Mouse (Mus musculus) thymus, adult 2 months (tissue): ENCODE data around the gene Actg1. TPM values are rescaled to one million over a fixed set of nuclear protein-coding genes. Genes with fewer than 3 reads are reported as not detected.
"Not testable (repeated sequence)": the region's sequence is repeated elsewhere in the genome, so short reads cannot be mapped to it uniquely, and the experiment has no call there.

Experiments
- DNase-seq: peaks from one replicate; pipeline ENCODE4 v3.0.0; 2021
- H3K27ac ChIP-seq: fragments of 200-500 bp; 2 replicates; pipeline ENCODE4 v1.5.1; 2012; ENCODE audit warnings: low read length, control low read depth; ENCODE audit not compliant: control insufficient read depth, insufficient read depth
- H3K27me3 ChIP-seq: fragments of 200-500 bp; 2 replicates; pipeline ENCODE4 v1.6.1; 2012; ENCODE audit warnings: mild to moderate bottlenecking, low read length, moderate library complexity, mixed read lengths; ENCODE audit not compliant: control insufficient read depth, insufficient read depth
- H3K36me3 ChIP-seq: fragments of 200-500 bp; 2 replicates; pipeline ENCODE4 v1.6.1; 2012; ENCODE audit warnings: mild to moderate bottlenecking, low read length, moderate library complexity; ENCODE audit not compliant: control insufficient read depth, insufficient read depth
- H3K4me1 ChIP-seq: fragments of 200-500 bp; replicated peaks from 2 replicates; pipeline ENCODE4 v1.6.1; 2012; ENCODE audit warnings: low read length; ENCODE audit not compliant: control insufficient read depth, insufficient read depth
- H3K4me3 ChIP-seq: fragments of 200-500 bp; 2 replicates; pipeline ENCODE4 v1.5.1; 2012; ENCODE audit warnings: mild to moderate bottlenecking, low read length, control low read depth, moderate library complexity; ENCODE audit not compliant: control insufficient read depth, insufficient read depth
- CTCF ChIP-seq: fragments of 200-500 bp; IDR thresholded peaks from 2 replicates; pipeline ENCODE4 v1.5.1; 2012; ENCODE audit warnings: mild to moderate bottlenecking, control low read depth, low read length, moderate library complexity, borderline replicate concordance; ENCODE audit not compliant: control insufficient read depth, poor library complexity, insufficient read depth; ENCODE audit errors: extremely low read depth
- POLR2A ChIP-seq: fragments of 200-500 bp; IDR thresholded peaks from 2 replicates; pipeline ENCODE4 v1.6.1; 2012; ENCODE audit warnings: mild to moderate bottlenecking, low read length, control low read depth, moderate library complexity; ENCODE audit not compliant: control insufficient read depth, poor library complexity, insufficient read depth; ENCODE audit errors: extremely low read depth
- WGBS: fragments of 180-500 bp; shearing (Covaris S2); methylation state at CpG from one replicate; pipeline ENCODE4 v1.1.7; 2018; 5-methylcytosine and 5-hydroxymethylcytosine counted together
- polyA plus RNA-seq: library from polyadenylated mRNA; depleted of rRNA; stranded (reverse); fragments of >200 nt; gene quantifications from 2 replicates; pipeline ENCODE4 v1.2.3, GENCODE M21; 2012

Gene Actg1
- polyA plus RNA-seq, 1 experiment, result 1,233 TPM

DNA sequence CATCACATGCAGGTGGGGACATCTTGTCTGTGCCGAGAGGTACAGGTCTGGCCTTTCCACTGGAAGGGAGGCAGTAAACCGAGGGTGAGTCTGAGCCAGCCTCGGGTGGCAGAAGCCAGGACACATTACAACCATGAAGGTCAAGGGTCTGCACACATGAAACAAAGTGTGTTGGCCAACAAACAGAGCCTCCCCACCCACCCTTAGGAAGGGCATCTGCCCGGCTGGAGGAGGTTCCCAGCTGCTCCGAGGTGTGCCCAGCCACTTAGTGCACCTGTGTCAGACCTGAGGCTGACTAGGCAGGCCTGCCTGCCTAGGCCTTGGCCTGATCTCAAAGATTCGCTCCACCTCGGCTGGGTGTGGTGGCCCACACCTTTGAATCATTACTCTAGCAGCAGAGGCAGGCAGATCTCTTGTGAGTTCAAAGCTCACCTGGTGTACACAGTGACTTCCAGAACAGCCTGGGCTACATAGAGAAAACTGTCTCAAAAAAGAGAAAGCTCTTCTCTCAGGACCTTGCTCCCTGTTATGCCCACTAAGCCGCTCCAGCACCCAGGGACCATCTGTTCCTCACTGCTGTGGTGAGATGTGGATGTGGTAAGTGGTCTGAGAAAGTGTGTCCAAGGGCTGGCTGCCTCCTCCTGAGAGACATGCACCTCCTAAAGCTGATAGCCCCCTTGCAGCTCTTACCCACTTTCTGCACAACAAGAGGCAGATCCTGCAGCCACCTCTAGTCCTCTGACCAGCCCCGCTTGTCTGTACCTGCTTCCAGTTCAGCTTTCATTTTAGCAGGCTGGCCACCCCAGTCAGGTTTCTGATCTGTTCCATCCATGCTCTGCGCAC, 3.1 kb upstream of the Actg1 start:
- no peak overlapping the region for H3K4me3 ChIP-seq
- peaks cover 41% of the 10 kb centered on the region for H3K4me1 ChIP-seq
- 90% methylated on average over 10 of the region's 10 CpGs for WGBS
- H3K27ac ChIP-seq, result no peak overlapping the region
- TF ChIP-seq POLR2A (no peak), CTCF (no peak)
- H3K36me3 ChIP-seq, result peaks cover 3% of the 10 kb centered on the region; the same call in 1 of the 2 replicates
- DNase-seq, result no peak
- H3K27me3 ChIP-seq, result no peaks in the 10 kb centered on the region

DNA sequence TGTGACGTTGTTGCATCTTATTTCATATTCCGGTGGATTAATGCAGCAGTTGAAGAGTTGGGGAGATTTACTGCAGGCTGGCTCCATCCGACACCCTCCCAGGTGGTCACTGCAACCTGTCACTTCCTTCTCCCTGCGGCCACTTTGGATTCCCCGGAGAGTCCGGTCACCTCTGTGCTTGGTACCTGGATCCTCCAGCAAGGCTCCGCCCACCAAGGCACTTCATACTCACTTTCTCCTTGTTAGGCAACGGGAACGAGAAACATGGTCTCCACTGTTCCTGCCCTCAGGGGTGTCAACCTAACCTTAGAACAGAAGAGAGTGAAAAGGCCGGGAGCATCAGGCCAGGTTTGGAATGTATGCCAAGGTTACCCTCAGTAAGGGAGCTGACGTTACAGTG, 2.4 kb upstream of the Actg1 start:
- no peak overlapping the region for H3K4me3 ChIP-seq
- TF ChIP-seq POLR2A (no peak), CTCF (no peak)
- H3K4me1 ChIP-seq, result peaks cover 43% of the 10 kb centered on the region
- WGBS, result 65% methylated on average over 11 of the region's 11 CpGs
- H3K27ac ChIP-seq, result peak overlapping the region; percentile 10; the same call in 1 of the 2 replicates
- H3K36me3 ChIP-seq, result peaks cover 5% of the 10 kb centered on the region; the same call in 1 of the 2 replicates
- DNase-seq, result no peak
- H3K27me3 ChIP-seq, result no peaks in the 10 kb centered on the region

DNA sequence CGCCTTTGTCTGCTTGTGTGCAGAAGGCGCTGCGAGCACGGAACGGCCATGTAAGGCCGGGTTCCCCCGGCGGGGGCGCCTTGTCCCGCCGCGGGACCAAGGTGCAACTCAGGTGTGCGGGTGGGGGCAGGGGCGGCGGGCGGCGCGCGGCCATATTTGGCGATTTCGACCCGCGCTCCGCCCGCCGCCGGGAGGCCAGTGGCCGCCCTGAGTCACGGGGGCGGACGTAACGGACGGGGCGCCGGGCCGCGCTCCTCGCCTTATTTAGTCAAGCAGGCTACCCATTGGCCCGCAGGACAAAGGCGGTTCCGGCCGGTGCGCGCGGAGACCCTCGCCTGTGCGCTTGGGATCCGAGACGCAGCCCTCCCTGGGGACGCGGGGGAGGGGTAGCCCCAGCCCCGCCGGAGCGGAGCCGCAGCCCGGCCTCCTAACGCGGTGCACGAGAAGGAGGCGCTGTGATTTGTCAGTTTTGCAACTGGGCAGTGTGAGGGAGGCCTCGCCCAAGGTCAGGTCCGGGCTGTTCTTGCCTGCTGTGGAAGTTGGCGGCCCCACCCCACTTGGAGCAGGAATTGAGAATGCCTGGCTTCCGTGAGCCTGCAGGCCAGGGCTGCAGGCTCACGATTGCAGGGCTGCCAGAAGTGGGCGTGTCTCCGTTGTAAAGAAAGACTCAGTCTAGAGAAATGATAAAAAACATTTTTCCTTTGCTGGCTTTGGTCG, 1.8 kb upstream of the Actg1 start:
- peak; percentile 62 for DNase-seq

DNA sequence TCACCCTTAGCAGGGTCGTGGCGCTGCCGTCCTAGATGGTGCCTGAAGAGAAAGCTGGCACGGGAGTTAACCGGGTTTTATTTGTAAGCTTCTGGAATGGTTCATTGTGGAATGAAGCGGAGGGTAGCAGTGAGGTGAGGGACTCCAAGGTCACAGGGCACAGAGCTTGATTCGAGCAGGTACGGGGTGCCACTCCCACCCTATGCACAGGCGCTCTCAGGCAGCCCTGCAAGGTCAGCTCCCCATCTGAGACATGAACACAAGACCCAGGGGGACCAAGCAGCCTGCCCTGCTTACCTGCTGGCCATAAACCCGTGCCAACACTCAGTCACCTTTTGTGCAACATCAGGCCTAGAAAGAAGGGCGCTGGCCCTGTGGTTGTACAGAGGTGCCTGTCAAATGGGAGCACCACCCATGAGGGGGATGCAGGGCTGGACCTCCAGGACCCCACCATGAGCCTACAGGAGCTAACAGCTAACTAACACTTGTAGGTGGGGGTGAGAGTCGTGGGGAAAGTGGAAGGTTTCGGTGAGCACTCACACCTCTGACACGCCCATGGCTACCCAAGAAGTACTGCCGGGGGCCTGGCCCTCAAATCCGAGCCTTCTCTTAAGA, 1.1 kb upstream of the Actg1 start:
- 5% methylated on average over 16 of the region's 16 CpGs for WGBS
- H3K27ac ChIP-seq, result peak overlapping the region; percentile 66
- no peak for TF ChIP-seq POLR2A
- no peaks in the 10 kb centered on the region for H3K27me3 ChIP-seq
- peak overlapping the region; percentile 86 for H3K4me3 ChIP-seq
- H3K36me3 ChIP-seq, result peaks cover 13% of the 10 kb centered on the region
- peaks cover 43% of the 10 kb centered on the region for H3K4me1 ChIP-seq
- DNase-seq, result peak; percentile 52

More for the DNA sequence above, 1.8 kb upstream of the Actg1 start:
- TF ChIP-seq POLR2A (peak; percentile 38; the same call in 1 of the 2 replicates), CTCF (no peak)
- WGBS, result 6% methylated on average over 68 of the region's 68 CpGs
- H3K27ac ChIP-seq, result peak overlapping the region; percentile 66
- no peaks in the 10 kb centered on the region for H3K27me3 ChIP-seq
- peaks cover 43% of the 10 kb centered on the region for H3K4me1 ChIP-seq
- H3K4me3 ChIP-seq, result peak overlapping the region; percentile 86
- peaks cover 9% of the 10 kb centered on the region for H3K36me3 ChIP-seq

GRCm38 (mm10) chr11:120348684-120349370, 485 bp upstream of the Actg1 start:
- WGBS, result 8% methylated on average over 53 of the region's 53 CpGs
- H3K36me3 ChIP-seq, result peaks cover 13% of the 10 kb centered on the region
- peak; percentile 48 for DNase-seq
- H3K4me1 ChIP-seq, result peaks cover 39% of the 10 kb centered on the region
- peak overlapping the region; percentile 86 for H3K4me3 ChIP-seq
- H3K27me3 ChIP-seq, result no peaks in the 10 kb centered on the region
- peak overlapping the region; percentile 66 for H3K27ac ChIP-seq
- no peak for TF ChIP-seq CTCF
- peak; percentile 39 for TF ChIP-seq POLR2A

- Histone ChIP-seq H3K4me3 (peak overlapping the region; percentile 96), H3K27ac (no peak overlapping the region), H3K4me1 (peaks cover 29% of the 10 kb centered on the region), H3K36me3 (peaks cover 13% of the 10 kb centered on the region), H3K27me3 (no peaks in the 10 kb centered on the region)
- DNase-seq, result peak; percentile 40
- TF ChIP-seq POLR2A (no peak), CTCF (no peak)
- under 1% methylated on average over 10 of the region's 10 CpGs for WGBS
Observed at GRCm38 (mm10) chr11:120347301-120347700, 1.0 kb downstream of the Actg1 start.

DNA sequence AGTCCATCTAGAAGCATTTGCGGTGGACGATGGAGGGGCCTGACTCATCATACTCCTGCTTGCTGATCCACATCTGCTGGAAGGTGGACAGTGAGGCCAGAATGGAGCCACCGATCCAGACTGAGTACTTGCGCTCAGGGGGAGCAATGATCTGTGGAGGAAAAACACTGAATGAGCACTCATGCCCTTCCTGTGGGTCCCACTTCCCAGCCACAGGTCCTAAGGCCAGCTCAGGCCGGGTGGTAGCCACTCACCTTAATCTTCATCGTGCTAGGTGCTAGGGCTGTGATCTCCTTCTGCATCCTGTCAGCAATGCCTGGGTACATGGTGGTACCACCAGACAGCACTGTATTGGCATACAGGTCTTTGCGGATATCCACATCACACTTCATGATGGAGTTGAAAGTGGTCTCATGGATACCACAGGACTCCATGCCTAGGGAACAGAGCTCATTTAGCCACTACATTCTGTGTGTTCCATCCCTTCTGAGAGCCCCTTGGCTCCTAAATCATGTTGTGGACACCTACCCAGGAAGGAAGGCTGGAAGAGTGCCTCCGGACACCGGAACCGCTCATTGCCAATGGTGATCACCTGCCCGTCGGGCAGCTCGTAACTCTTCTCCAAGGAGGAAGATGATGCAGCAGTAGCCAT, 1.8 kb downstream of the Actg1 start:
- peaks cover 13% of the 10 kb centered on the region for H3K36me3 ChIP-seq
- peak overlapping the region; percentile 38 for H3K4me3 ChIP-seq
- not testable (repeated sequence) for DNase-seq, H3K27ac ChIP-seq, H3K27me3 ChIP-seq
- WGBS, result 41% methylated on average over 11 of the region's 13 CpGs
- H3K4me1 ChIP-seq, result peaks cover 29% of the 10 kb centered on the region
